Mouse (Mus musculus): ENCODE results near the gene Strbp. TPM values are rescaled to one million over a fixed set of nuclear protein-coding genes. Genes with fewer than 3 reads are reported as not detected.

The Strbp gene
- polyA plus RNA-seq (2015; fragmentation: Nextera tagmentation; extraction: Ambion mirVana), result 105 and 113 TPM in 2 replicates

GRCm38 (mm10) chr2:37703230-37703954 is at the start of gene Strbp:
Gene Strbp, minus strand, starts transcription at chr2:37703859.
- peaks cover 30% of the 10 kb centered on the region for H3K4me1 ChIP-seq
- under 1% methylated on average over 85 of the region's 98 CpGs for WGBS
- ATAC-seq (replicated peaks), result peak; percentile 95

GRCm38 (mm10) chr2:37751114-37751513 is 47.5 kb upstream of the Strbp start:
- Histone ChIP-seq H3K9me3 (no peaks in the 10 kb centered on the region), H3K4me1 (peaks cover 14% of the 10 kb centered on the region), H3K4me3 (no peak overlapping the region), H3K9ac (no peak overlapping the region), H3K27me3 (replicated peaks) (no peaks in the 10 kb centered on the region), H3K27ac (no peak overlapping the region), H3K4me2 (no peak overlapping the region), H3K36me3 (replicated peaks) (no peaks in the 10 kb centered on the region)
- ATAC-seq (replicated peaks), result no peak
- 97% methylated on average over 1 of the region's 1 CpGs for WGBS

More at GRCm38 (mm10) chr2:37703230-37703954, at the start of gene Strbp:
- H3K4me3 ChIP-seq, result peak within 1 kb of the TSS; percentile 98
- H3K36me3 ChIP-seq (replicated peaks), result no peaks in the 10 kb centered on the region
- H3K4me2 ChIP-seq, result peak within 1 kb of the TSS; percentile 64
- H3K27me3 ChIP-seq (replicated peaks), result no peaks in the 10 kb centered on the region
- peak within 1 kb of the TSS; percentile 100 for H3K9ac ChIP-seq
- no peaks in the 10 kb centered on the region for H3K9me3 ChIP-seq
- peak within 1 kb of the TSS; percentile 97 for H3K27ac ChIP-seq

- Histone ChIP-seq H3K4me3 (no peak overlapping the region), H3K4me1 (peaks cover 13% of the 10 kb centered on the region), H3K36me3 (replicated peaks) (no peaks in the 10 kb centered on the region), H3K27ac (no peak overlapping the region), H3K9me3 (no peaks in the 10 kb centered on the region), H3K4me2 (no peak overlapping the region), H3K27me3 (replicated peaks) (no peaks in the 10 kb centered on the region), H3K9ac (no peak overlapping the region)
- no peak for ATAC-seq (replicated peaks)
- 95% methylated on average over 6 of the region's 6 CpGs for WGBS
Measured at GRCm38 (mm10) chr2:37749323-37749722, 45.7 kb upstream of the Strbp start.

- no peaks in the 10 kb centered on the region for H3K9me3 ChIP-seq
- no peaks in the 10 kb centered on the region for H3K27me3 ChIP-seq (replicated peaks)
- WGBS, result 63% methylated on average over 10 of the region's 10 CpGs
- no peak overlapping the region for H3K4me3 ChIP-seq
- H3K4me2 ChIP-seq, result no peak overlapping the region
- H3K9ac ChIP-seq, result no peak overlapping the region
- no peaks in the 10 kb centered on the region for H3K36me3 ChIP-seq (replicated peaks)
- H3K4me1 ChIP-seq, result peaks cover 13% of the 10 kb centered on the region
- H3K27ac ChIP-seq, result peak overlapping the region; percentile 18; the same call in 1 of the 2 replicates
- ATAC-seq (replicated peaks), result 0 out of 2 replicates have a peak, but pooled peaks have one; percentile 22
Measured at GRCm38 (mm10) chr2:37748442-37749066, 44.9 kb upstream of the Strbp start.

- peak; percentile 74; the same call in 1 of the 2 replicates for ATAC-seq (replicated peaks)
- Histone ChIP-seq H3K9me3 (no peaks in the 10 kb centered on the region), H3K27me3 (replicated peaks) (no peaks in the 10 kb centered on the region), H3K4me1 (peaks cover 13% of the 10 kb centered on the region), H3K4me3 (no peak overlapping the region), H3K9ac (no peak overlapping the region), H3K4me2 (no peak overlapping the region), H3K27ac (peak overlapping the region; percentile 18; the same call in 1 of the 2 replicates), H3K36me3 (replicated peaks) (no peaks in the 10 kb centered on the region)
- 26% methylated on average over 2 of the region's 2 CpGs for WGBS
Measured at GRCm38 (mm10) chr2:37747909-37748308, 44.2 kb upstream of the Strbp start.

- ATAC-seq (replicated peaks), result no peak
- Histone ChIP-seq H3K36me3 (replicated peaks) (no peaks in the 10 kb centered on the region), H3K27ac (no peak overlapping the region), H3K4me3 (no peak overlapping the region), H3K4me1 (peaks cover 18% of the 10 kb centered on the region), H3K27me3 (replicated peaks) (no peaks in the 10 kb centered on the region), H3K4me2 (no peak overlapping the region), H3K9me3 (no peaks in the 10 kb centered on the region), H3K9ac (no peak overlapping the region)
- WGBS, result 88% methylated on average over 5 of the region's 5 CpGs
Measured at GRCm38 (mm10) chr2:37746293-37747049, 42.8 kb upstream of the Strbp start.

- Histone ChIP-seq H3K27me3 (replicated peaks) (no peaks in the 10 kb centered on the region), H3K9ac (no peak overlapping the region), H3K4me3 (no peak overlapping the region), H3K4me1 (peaks cover 22% of the 10 kb centered on the region), H3K36me3 (replicated peaks) (no peaks in the 10 kb centered on the region), H3K9me3 (no peaks in the 10 kb centered on the region), H3K27ac (no peak overlapping the region), H3K4me2 (no peak overlapping the region)
- WGBS, result 84% methylated on average over 10 of the region's 10 CpGs
- ATAC-seq (replicated peaks), result no peak
Measured at GRCm38 (mm10) chr2:37744773-37745395, 41.2 kb upstream of the Strbp start.

GRCm38 (mm10) chr2:37741806-37742554 is 38.3 kb upstream of the Strbp start:
- Histone ChIP-seq H3K4me2 (no peak overlapping the region), H3K27ac (peak overlapping the region; percentile 45), H3K9ac (no peak overlapping the region), H3K9me3 (no peaks in the 10 kb centered on the region), H3K4me3 (no peak overlapping the region), H3K4me1 (0 out of 2 replicates have a peak, but pooled peaks cover 9% of the 10 kb centered on the region), H3K27me3 (replicated peaks) (no peaks in the 10 kb centered on the region), H3K36me3 (replicated peaks) (no peaks in the 10 kb centered on the region)
- WGBS, result 59% methylated on average over 20 of the region's 20 CpGs
- ATAC-seq (replicated peaks), result peak; percentile 74

- H3K9me3 ChIP-seq, result no peaks in the 10 kb centered on the region
- 67% methylated on average over 1 of the region's 1 CpGs for WGBS
- H3K36me3 ChIP-seq (replicated peaks), result no peaks in the 10 kb centered on the region
- no peak overlapping the region for H3K4me3 ChIP-seq
- no peak overlapping the region for H3K9ac ChIP-seq
- peak overlapping the region; percentile 7; the same call in 1 of the 2 replicates for H3K4me2 ChIP-seq
- no peaks in the 10 kb centered on the region for H3K27me3 ChIP-seq (replicated peaks)
- H3K27ac ChIP-seq, result no peak overlapping the region
- H3K4me1 ChIP-seq, result peaks cover 11% of the 10 kb centered on the region
- ATAC-seq (replicated peaks), result no peak
Measured at GRCm38 (mm10) chr2:37735807-37736188, 32.1 kb upstream of the Strbp start.

- Histone ChIP-seq H3K4me1 (peaks cover 11% of the 10 kb centered on the region), H3K4me3 (no peak overlapping the region), H3K27ac (no peak overlapping the region), H3K9me3 (no peaks in the 10 kb centered on the region), H3K27me3 (replicated peaks) (no peaks in the 10 kb centered on the region), H3K36me3 (replicated peaks) (no peaks in the 10 kb centered on the region), H3K4me2 (peak overlapping the region; percentile 7; the same call in 1 of the 2 replicates), H3K9ac (no peak overlapping the region)
- WGBS, result 9% methylated on average over 17 of the region's 17 CpGs
- ATAC-seq (replicated peaks), result peak; percentile 75
Measured at GRCm38 (mm10) chr2:37734979-37735806, 31.5 kb upstream of the Strbp start.

Data from midbrain, embryonic 15.5 days (tissue).